Mouse (Mus musculus) erythroblast, embryonic 14.5 days (primary cell): ENCODE results near the gene Synj1.

Source experiments
- GATA1 ChIP-seq: IDR thresholded peaks from 2 replicates; pipeline ENCODE4 v1.6.1; 2012; ENCODE audit warnings: low read length, inconsistent platforms, mixed read lengths
- TAL1 ChIP-seq: IDR thresholded peaks from 3 replicates; pipeline ENCODE4 v1.6.1; 2012; ENCODE audit warnings: low read length, inconsistent platforms, mixed read lengths

GRCm38 (mm10) chr16:91029901-91030300 is 18.8 kb upstream of the Synj1 start:
- TF ChIP-seq TAL1 (no peak), GATA1 (no peak)
